Mouse (Mus musculus): Measurements from ENCODE around the gene Zc3h13. TPM values are rescaled to one million over a fixed set of nuclear protein-coding genes. Genes with fewer than 3 reads are reported as not detected.
A peak's percentile ranks its signal among the peaks of the same experiment; 100 is the strongest.

The Zc3h13 gene
- 10 to 100 TPM; 39.2 to 39.8 TPM for total RNA-seq (2021)
- long read RNA-seq, experiment 1, partial matches to known transcripts = 5 of 6 reads
- long read RNA-seq, experiment 1, other reads (novel, unspliced or antisense) = 0 of 6 reads
- long read RNA-seq, experiment 2, partial matches to known transcripts = 26 of 33 reads
- long read RNA-seq, experiment 2, other reads (novel, unspliced or antisense) = 7 of 33 reads

DNA sequence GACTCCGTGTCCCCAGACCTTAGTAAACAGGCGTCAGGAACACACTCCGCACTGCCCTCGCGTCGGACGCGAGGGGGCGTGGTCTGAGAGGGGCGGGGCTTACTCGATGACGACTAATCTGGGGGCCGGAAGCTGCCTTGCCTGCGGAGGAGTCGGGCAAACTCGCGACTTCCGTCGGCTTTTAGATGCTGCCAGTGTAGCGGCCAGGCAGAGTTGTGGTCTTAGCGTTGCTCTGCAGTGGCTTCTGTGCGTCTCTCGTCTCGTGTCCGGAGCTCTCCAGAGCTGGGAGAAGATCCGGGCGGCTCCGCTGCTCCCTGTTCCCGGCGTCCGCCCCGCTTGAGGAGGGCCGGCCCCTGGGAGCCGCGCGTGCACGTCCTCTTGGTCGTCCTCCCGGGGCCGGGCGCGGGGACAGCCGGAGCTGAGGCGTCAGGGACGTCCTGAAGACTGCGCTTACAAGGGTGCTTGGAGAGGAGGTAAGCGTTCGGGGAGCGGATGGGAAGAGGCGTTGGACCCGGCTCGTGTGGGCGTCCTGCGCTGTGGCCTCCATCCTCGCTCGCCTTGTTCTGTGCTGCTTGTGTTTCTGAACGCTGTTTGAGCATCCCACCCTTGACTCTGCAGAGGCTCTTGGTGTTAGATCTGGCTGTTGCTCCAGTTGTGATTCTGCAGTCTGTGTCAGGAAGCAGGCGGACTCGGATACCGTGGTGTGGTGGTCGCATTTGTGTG, at the start of gene Zc3h13:
Gene Zc3h13, plus strand, starts transcription at position 181 of the 723 bp plus-strand sequence.
- DNase-seq (ENCODE audit: low spot score in 2 of 2) = peak; percentile 94 to 97

DNA sequence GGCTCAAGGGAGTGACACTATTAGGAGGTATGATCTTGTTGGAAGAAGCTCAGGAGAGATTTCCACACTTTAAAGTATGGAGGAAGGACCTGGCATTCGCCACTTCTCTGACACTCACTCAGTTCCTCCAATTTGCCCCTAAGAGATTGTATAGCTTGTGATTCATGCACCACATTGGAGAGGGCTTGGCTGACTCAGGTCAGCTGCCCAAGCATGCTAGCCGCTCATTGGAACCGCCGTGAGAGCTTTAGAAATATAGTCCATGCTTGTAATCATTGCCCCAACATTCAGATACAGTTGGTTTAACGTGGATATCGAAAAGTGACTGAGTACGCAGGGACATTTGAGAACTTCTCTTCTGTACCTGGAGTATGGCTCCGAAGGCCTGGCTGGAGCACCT, 48.6 kb upstream of the Zc3h13 start:
- DNase-seq (ENCODE audit: low spot score in 2 of 2) = no peak

DNA sequence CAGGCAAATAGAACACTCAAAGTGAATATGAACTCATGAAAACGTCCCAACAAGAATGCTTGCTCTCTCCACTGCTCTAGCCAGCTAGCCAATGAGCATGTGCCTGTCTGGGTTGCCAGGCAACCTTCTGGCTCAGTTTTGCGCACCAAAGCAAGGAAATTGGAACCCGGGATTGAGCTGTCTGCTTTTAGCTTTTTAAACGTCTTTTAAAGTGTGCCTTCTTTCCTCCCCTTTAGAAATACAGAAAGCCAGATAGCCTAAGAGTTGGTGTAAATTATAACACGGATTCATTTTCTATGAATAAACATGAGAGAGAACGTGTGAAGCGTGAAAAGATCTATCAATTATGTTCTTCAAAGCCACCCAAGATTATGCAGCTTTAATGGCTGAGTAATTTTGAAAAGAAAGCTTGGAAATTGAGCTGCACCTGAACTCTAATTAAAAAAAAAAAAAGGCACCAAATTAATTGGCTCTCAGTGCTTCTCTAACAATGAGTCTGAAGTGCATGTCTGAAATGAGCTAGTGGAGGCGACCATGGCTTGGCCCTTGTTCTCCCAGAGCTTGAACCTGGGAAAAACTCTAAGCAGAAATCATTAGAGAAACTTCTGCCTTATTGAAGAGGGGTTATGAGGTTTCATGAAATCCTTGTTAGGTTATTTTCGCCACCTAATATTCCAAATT, 48.1 kb upstream of the Zc3h13 start:
- no peak for DNase-seq (ENCODE audit: low spot score in 2 of 2)

DNA sequence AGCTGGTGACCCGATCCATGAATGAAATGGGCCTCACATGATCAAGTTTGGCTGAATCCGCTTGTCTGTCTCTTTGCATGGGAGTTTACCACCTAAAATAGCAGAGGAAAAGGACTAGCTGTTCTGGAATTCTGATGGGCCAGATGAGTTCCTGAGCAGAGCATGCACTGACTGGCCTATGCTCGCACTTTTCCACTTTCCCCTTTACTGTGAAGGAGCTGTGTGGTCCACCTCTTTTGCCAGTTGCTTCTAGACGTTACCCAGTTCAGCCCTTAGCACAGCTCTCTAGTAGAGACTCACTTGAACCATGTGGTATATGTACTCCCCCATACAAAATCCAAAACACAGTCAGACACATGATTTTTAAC, 47.6 kb upstream of the Zc3h13 start:
- DNase-seq (ENCODE audit: low spot score in 2 of 2) = no peak

DNA sequence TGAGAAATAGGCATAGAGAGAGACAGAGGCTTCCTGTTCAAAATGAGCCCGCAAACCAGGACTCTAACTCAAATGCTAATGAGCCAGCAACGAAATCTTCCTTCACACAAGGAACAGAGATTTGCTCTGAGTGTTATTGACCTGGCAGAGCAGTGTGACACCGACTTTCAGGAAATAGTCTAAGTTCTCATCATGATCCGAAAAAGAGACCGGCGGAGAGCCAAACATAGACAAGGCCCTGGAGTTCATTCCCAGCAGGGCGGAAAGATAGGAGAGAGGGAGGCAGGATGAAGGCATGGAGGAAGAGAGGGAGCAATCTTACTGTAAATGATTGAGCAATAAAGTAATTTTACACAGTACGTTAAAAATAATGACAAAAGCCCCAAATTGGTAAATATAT, 47.1 kb upstream of the Zc3h13 start:
- no peak for DNase-seq (ENCODE audit: low spot score in 2 of 2)

DNA sequence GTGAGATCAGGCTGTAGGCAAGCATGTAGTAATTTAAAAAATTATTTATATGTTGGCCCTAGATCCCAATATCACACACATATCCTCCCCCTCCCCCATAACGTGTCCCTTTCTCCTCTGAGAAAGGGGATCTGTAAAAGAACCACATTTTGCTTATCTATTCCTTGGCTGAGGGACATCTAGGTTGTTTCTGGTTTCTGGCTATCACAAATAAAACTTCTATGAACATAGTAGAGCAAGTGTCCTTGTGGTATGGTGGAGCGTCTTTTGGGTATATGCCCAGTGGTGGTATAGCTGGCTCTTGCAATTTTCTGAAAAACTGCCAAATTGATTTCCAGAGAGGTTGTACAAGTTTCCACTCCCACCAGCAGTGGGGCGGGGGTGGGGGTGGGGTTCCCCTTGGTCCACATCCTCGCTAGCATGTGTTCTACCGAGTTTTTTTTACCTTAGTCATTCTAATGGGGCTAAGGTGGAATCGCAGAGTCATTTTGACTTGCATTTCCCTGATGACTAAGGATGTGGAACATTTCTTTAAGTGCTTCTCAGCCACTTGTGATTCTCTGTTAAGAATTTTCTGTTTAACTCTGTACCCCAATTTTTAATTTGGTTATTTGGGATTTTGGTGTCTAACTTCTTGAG, 46.0 kb upstream of the Zc3h13 start:
- DNase-seq (ENCODE audit: low spot score in 2 of 2) = no peak

DNA sequence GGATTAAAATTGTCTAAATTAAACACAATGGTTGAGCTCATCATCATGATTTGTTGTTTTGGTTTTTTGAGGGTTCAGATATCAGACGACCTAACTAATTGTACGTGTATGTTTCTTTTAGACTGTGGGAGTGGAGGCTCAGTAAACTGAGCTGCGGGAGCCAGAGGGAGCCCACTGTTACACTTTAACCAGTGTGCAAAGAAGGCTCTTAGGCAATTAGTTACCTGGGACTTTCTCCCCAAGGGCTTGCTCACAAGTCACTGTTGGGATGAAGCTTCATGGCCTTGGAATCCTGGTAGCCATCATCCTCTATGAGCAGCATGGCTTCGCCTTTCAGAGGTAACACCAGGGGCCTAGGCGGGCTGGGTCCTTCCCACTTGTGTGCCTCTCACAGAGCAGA, 42.1 kb upstream of the Zc3h13 start, which contains the start of gene Cpb2:
Gene Cpb2, plus strand, starts transcription at position 201 of the 400 bp plus-strand sequence.
- DNase-seq (ENCODE audit: low spot score in 2 of 2) = no peak

DNA sequence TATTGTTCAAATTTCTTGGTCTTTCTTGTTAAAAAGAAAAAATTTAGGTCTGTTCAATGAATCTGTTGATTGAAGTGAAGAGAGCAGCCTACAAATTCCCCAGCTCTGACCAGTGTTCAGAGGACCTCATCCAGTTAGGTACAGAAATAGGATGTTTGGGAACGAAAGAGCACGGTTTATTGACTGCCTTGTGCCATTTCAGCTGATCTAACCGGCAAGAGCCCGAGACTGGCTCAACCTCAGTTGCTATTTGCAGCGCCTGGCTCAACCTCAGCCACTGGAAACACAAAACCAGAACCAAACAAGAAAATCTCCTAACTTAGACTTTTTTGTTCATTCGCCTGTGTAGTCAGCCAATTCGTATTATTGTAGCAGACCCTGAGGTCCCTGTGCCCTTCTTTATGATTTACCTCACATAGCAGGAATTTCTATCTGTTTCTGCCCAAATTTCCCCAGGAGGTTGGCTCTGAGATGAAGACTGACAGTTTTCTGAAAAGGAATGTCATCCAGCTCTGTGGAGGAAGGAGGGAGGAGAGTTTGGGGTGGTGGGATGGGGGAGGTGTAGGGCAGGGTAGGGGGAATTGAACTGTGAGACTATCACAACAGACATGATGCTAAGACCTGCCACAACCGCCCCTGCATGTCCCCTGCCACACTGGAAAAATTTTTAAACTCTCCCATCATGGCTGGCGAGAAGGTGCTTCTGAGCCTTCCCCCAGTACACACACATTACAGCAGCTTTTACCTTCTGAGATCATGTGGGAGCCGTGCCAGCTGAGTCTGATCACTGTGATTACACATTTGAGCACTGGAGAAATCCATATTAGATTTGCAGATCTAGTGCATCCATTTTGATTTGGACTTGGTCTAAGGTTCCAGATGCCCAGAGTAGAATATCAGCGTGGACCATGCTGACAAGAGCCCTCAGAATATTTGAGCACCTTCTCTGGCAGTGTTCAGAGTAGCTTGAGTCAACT, 37.9 kb upstream of the Zc3h13 start:
- DNase-seq (ENCODE audit: low spot score in 2 of 2) = no peak

DNA sequence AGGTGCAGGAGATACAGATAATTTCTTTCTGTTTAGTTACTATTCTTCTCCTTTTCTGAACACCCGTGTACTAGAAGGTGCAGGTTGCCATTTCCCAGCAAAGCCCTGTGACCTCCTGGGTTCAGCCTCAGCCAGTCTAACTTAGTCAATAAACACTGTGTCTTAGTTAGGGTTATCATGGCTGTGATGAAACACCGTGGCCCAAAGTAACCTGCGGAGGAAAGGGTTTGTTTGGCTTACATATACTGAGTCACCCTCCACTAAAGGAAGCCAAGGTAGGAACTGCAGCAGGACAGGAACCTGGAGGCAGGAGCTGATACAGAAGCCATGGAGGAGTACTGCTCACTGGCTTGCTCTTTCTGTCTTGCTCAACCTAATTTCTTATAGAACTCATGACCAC, 33.7 kb upstream of the Zc3h13 start:
- no peak for DNase-seq (ENCODE audit: low spot score in 2 of 2)

DNA sequence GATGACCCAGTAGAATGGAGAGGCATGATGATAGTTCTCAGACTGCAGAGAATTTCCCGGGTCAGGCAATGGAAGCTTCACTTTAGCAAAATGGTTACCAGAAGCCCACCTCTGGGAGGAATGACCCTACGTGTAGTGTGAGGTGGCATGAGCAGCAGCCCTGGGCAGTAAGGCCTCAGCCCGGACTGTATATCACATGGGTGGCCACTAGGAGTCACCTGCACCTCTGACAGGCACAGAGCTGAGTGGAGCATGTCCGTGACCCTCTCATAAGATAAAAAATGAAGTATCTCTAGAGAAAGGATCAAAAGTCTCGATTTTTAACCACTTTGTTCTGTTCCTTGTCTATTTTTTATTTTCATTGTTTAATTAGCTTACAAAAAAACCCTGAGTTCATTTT, 27.7 kb upstream of the Zc3h13 start:
- DNase-seq (ENCODE audit: low spot score in 2 of 2) = no peak

DNA sequence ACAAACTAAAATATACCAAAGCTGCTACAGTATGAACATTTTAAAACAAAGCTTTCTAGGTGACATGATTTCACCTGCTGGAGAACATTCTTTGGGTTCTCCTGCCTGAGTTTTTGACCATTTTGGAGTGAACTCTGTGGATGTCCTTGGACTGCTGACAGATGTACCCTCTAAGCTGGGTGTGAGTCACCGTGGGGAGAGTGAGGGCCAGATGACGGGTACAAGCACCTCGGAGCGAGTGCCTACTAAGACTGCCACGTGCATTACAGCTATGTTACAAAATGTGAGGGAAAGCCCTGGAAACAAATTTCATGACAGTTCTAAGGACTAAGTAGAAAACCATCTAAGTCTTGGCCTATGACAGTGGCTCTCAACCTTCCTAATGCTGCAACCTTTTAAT, 14.6 kb upstream of the Zc3h13 start:
- DNase-seq (ENCODE audit: low spot score in 2 of 2) = no peak

DNA sequence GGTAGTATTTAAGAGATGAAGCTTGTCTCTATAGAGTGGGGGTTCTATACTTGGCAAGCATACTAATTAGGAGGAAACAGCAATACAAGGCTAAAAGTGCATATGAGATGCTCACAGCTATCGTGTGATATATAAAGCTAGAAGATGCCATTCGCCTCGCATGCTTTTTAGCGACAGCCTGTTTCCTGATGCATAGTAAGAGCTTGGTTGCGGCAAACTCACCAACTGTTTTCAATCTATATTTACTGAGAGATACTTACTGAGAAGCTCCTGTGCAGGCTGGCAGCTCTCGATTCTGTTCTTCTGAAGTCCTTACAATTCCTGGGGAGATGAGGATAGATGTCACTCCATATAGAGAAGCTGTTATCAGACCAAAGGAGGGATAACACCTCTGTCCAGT, 4.5 kb upstream of the Zc3h13 start:
- no peak for DNase-seq (ENCODE audit: low spot score in 2 of 2)

DNA sequence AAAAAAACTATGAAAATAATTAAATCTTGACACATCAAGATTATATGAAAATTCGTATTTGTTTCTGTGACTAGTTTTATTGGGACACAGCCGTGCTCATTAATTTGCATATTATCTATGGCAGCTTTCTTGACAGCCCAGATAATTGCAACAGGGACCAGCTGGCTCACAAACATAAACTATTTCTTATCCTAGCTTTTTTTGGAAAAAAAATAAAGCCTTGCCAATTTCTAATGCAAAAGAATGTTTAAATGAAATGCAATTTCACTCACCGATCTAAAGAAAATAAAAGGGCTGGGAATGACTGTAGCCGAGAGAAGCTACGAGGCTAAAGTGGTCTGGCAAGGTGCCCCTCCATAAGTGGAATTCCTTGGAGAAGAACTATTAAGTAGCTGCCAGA, 3.8 kb upstream of the Zc3h13 start:
- DNase-seq (ENCODE audit: low spot score in 2 of 2) = no peak

DNA sequence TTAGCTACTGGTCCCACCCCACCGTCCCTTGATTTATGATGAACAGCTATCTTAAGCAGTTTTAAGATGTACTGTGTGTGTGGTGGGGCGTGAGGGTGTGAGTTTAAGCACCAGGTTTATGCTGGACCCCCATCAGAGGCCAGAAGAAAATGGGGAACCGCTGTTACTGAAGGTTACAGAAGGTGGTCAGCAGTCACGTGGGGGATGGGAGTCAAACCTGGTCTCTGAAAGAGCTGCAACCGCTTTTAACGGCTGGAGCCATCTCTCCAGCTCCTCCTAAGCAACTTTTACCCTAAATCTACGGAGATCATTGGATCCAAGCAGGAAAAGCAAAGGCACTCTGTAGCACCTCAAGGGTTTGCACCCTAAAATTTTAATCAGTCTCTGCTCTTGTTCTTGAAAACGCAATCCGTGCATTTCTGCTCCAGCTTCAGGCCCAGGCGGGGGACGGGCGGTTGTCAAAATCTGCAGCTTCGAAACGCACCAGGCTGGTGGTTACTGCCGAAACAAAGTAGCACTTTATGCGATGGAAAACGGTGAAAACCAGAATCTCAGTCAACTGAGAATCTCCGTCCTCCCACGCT, 472 bp upstream of the Zc3h13 start:
- DNase-seq (ENCODE audit: low spot score in 2 of 2) = no peak

DNA sequence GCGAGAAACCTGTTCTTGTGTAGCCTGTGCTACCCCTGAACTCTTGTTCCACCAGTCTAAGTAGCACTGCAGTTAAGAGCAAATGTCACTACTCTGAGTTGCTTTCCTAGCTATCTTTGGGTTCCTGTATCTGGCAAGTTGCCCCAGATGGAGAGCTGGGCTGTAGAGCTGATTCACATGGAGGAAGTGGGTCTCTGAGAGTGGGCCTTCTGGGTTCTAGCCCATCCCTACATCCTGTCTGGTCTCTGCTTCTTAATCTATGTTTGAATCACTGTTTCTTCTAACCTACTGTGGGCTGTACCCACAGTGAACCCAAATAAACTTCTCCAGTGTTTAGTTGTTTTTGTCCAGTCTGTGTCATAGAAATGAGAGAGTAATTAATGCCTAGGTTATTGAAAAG, 16.9 kb downstream of the Zc3h13 start:
- no peak for DNase-seq (ENCODE audit: low spot score in 2 of 2)

DNA sequence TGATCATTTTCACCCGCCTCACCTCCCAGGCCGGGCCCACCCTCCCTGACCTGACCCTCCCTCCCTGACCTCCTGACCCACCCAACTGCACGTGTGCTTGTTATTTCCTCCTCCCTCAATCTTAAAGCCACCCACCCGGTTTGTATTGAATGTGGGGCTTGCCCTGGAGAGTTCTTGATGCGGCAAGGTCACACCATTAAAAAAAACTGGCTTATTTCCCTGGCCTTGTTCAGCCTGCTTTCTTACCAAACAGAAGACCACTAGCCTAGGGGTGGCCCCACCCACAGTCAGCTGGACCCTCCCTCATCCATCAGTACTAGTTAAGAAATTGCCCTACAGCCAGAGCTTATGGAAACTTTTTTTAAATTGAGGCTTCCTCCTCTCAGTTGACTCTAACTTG, 19.6 kb downstream of the Zc3h13 start:
- no peak for DNase-seq (ENCODE audit: low spot score in 2 of 2)

DNA sequence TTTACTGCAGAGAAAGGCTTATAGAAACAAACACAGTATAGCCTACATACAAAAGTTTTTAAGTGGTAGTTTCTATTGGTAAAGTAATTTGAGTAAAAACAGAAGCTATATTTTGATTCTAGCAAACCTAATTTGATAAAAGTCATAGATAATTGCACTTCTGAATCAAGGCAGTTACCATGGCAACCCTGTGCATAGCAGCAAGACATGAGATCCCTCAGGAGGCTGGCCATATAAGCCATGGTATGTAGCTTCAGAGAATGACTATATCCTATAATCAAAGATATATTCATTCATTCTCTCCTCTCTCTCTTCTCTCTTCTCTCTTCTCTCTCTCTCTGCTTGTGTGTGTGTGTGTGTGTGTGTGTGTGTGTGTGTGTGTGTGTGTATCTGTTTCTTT, 23.7 kb downstream of the Zc3h13 start:
- no peak for DNase-seq (ENCODE audit: low spot score in 2 of 2)

DNA sequence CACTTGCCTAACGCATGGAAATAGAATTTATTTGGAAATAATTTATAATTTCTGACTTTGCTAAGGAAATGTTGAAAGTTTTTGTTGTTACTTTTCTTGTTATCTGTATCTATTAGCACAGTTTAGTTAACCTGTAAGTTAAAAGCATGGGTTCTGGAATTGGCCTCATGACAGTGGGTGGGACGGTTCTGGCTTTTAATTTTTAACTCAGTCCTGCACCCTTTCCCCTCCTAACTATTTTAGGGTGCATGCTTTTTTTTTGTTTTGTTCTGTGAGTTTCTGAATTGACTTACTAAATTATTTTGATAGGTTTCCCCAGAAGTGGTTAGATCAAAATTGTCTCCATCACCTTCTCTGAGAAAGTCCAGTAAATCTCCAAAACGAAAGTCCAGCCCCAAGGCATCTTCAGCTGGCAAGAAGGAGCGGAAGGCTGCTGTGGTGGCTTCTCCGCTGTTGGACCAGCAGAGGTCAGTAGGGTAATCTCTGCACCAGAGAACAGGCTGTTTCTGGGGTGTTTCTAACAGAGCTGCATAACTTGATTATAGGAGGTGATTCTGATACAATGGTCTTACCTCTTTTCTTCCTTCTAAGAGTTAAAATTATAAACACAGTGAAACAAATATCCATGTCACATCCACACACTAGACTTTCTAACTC, 25.3 kb downstream of the Zc3h13 start:
- no peak for DNase-seq (ENCODE audit: low spot score in 2 of 2)

DNA sequence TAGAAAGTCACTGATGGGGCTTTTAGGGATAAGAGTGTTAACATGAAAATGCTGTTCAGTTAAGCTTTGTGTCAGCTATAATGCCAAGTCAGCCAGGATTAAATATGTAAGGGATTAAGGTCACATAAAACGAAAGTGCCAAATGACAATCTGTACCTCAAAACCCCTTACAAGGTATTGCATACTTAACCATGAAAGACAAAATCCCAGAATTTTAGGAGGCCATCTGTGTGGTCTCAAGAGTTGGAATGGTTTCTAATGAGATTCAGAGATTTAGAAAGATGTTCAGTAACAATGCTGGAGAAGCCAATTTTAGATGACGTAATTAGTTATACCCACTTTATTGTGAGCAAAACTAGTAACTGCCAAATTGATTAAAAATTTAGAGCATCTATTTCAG, 30.3 kb downstream of the Zc3h13 start:
- no peak for DNase-seq (ENCODE audit: low spot score in 2 of 2)

DNA sequence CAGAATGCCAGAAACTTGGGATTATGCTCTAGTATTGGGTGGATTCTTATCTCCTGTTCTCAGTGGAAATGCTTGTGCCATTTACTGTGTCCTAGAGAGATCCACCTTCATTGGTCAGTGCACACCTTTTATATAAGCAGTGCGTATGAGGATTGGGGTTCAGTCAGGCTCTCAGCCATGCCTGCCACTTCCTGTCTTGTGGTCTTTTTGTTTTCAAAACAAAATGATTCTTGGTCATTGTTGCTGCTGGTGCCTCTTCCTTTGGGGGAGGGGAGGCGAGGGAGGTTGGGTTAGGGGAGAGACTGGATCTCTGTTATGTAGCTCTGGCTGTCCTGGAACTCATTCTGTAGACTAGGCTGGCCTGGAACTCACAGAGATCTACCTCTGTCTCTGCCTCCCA, 34.6 kb downstream of the Zc3h13 start:
- no peak for DNase-seq (ENCODE audit: low spot score in 2 of 2)

Measured in adrenal gland, postnatal 4 days (tissue).